Mouse (Mus musculus) liver, embryonic 12.5 days (tissue): ENCODE data around the gene Ltbp3. TPM values are rescaled to one million over a fixed set of nuclear protein-coding genes. Genes with fewer than 3 reads are reported as not detected.

Source experiments
- ATAC-seq: fragments of 200-750 bp; cut with Nextera tagmentation; 2 replicates; pipeline ENCODE4 v1.8.0; 2017; ENCODE audit warnings: moderate number of reproducible peaks, mild to moderate bottlenecking, moderate library complexity
- H3K27ac ChIP-seq: fragments of 300-500 bp; sonication (generic); 2 replicates; pipeline ENCODE4 v1.5.1; 2016; ENCODE audit warnings: mild to moderate bottlenecking
- H3K27me3 ChIP-seq: fragments of 300-500 bp; sonication (generic); replicated peaks from 2 replicates; pipeline ENCODE4 v1.6.1; 2016; ENCODE audit warnings: mild to moderate bottlenecking, moderate library complexity
- H3K36me3 ChIP-seq: fragments of 300-500 bp; sonication (generic); 2 replicates; pipeline ENCODE4 v1.6.1; 2016; ENCODE audit warnings: mild to moderate bottlenecking, moderate library complexity
- H3K4me1 ChIP-seq: fragments of 300-500 bp; sonication (generic); 2 replicates; pipeline ENCODE4 v1.6.1; 2016
- H3K4me2 ChIP-seq: fragments of 300-500 bp; sonication (generic); 2 replicates; pipeline ENCODE4 v1.6.1; 2016; ENCODE audit warnings: mild to moderate bottlenecking, moderate library complexity
- H3K4me3 ChIP-seq: fragments of 300-500 bp; sonication (generic); 2 replicates; pipeline ENCODE4 v1.5.1; 2016; ENCODE audit warnings: mild to moderate bottlenecking, moderate library complexity
- H3K9ac ChIP-seq: fragments of 300-500 bp; sonication (generic); 2 replicates; pipeline ENCODE4 v1.6.1; 2016; ENCODE audit warnings: mild to moderate bottlenecking, moderate library complexity
- H3K9me3 ChIP-seq: fragments of 300-500 bp; sonication (generic); replicated peaks from 2 replicates; pipeline ENCODE4 v1.6.1; 2016; ENCODE audit warnings: mild to moderate bottlenecking, moderate library complexity
- WGBS: fragments of 180-500 bp; shearing (Covaris S2); methylation state at CpG from one replicate; pipeline ENCODE4 v1.1.7; 2016; ENCODE audit not compliant: insufficient replicate concordance; 5-methylcytosine and 5-hydroxymethylcytosine counted together
- polyA plus RNA-seq: library from polyadenylated mRNA; unstranded; fragments of >200 nt; fragmentation: Nextera tagmentation; extraction: Ambion mirVana; gene quantifications from 2 replicates; pipeline ENCODE4 v1.2.1, GENCODE M21; 2016

Ltbp3 gene
- polyA plus RNA-seq, 1 experiment from 2014 or later: 3.8 TPM

GRCm38 (mm10) chr19:5725767-5726515, 14.8 kb upstream of the Ltbp3 start, which contains the start of gene Ehbp1l1:
TSS of gene Ehbp1l1 (minus strand) at chr19:5726317.
- peak within 1 kb of the TSS; percentile 97 for H3K27ac ChIP-seq
- no peaks in the 10 kb centered on the region for H3K9me3 ChIP-seq
- peak within 1 kb of the TSS; percentile 87 for H3K4me3 ChIP-seq
- H3K4me1 ChIP-seq: peaks cover 84% of the 10 kb centered on the region
- WGBS: 2% methylated on average over 49 of the region's 49 CpGs
- H3K4me2 ChIP-seq: peak within 1 kb of the TSS; percentile 92
- no peaks in the 10 kb centered on the region for H3K27me3 ChIP-seq
- H3K9ac ChIP-seq: peak within 1 kb of the TSS; percentile 98
- peaks cover 45% of the 10 kb centered on the region for H3K36me3 ChIP-seq
- ATAC-seq: peak; percentile 35

GRCm38 (mm10) chr19:5726961-5727578, 13.6 kb upstream of the Ltbp3 start:
- peaks cover 34% of the 10 kb centered on the region for H3K36me3 ChIP-seq
- peak; percentile 62 for ATAC-seq
- H3K27ac ChIP-seq: peak overlapping the region; percentile 97
- H3K4me1 ChIP-seq: peaks cover 84% of the 10 kb centered on the region
- WGBS: 26% methylated on average over 15 of the region's 15 CpGs
- peak overlapping the region; percentile 87 for H3K4me3 ChIP-seq
- peak overlapping the region; percentile 98 for H3K9ac ChIP-seq
- H3K27me3 ChIP-seq: no peaks in the 10 kb centered on the region
- peak overlapping the region; percentile 92 for H3K4me2 ChIP-seq
- no peaks in the 10 kb centered on the region for H3K9me3 ChIP-seq

DNA sequence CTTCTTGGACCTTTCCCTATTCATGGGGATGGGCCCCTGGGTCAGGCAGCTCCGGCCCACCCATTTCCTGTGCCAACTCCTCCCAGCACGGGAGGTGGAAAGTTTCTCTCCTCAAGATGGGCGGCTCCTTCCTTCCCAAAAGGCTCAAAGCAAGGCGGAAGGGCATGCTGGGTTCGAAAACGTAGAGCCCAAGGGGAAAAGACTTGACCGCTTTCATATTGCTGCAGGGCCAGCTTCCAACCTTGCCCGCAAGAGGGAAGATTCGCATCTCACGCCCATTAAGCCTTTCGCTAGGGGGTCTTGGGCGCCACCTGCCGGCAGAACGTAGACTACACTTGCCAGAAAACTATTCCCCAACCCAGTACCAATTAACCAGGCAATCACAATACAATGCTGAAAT, 13.0 kb upstream of the Ltbp3 start:
- H3K4me1 ChIP-seq: peaks cover 79% of the 10 kb centered on the region
- ATAC-seq: no peak
- no peaks in the 10 kb centered on the region for H3K9me3 ChIP-seq
- H3K36me3 ChIP-seq: peaks cover 28% of the 10 kb centered on the region
- peak overlapping the region; percentile 92 for H3K4me2 ChIP-seq
- no peaks in the 10 kb centered on the region for H3K27me3 ChIP-seq
- H3K4me3 ChIP-seq: peak overlapping the region; percentile 87
- H3K27ac ChIP-seq: peak overlapping the region; percentile 97
- 1% methylated on average over 14 of the region's 14 CpGs for WGBS
- H3K9ac ChIP-seq: peak overlapping the region; percentile 98

DNA sequence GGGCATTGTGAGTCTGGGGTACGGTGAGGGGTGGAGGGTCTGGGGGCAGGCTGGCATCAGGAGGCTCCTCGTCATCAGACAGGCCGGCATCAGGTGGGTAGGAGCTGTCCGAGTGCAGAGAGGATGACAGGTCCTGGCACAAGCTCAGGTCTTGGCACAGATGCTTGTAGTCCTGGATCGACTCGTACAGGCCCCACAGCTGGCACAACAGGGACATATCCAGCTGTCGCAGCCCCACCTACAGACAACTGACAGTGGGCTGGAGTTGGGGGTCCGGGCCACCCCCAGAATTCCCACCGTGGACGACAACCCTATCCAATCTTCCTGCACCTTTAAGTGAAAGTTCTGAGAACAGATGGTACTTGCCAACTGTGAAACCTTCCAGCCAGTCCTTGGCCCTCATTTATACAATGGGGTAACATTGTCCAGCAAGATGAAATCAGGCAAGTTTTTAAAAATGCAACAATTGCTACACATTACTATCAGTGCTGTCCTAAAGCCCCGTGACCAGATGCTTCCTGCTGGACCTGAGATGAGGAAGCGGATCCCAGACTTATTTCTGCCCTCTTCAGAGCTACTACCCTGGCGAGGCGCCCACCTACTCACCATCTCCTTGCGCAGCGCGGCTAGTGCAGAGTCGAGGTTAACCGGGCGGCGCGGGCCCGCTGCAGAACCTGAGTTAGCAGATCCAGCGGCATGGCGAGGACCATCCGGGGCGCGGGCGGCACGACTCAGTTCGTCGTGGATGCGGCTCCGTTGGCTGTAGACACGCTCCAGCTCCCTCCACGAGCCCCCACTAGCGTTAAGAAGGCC, 11.9 kb upstream of the Ltbp3 start:
- peak overlapping the region; percentile 97 for H3K27ac ChIP-seq
- H3K9me3 ChIP-seq: no peaks in the 10 kb centered on the region
- 0 out of 2 replicates have a peak, but pooled peaks cover 3% of the 10 kb centered on the region for H3K27me3 ChIP-seq
- H3K4me2 ChIP-seq: peak overlapping the region; percentile 92
- H3K4me3 ChIP-seq: peak overlapping the region; percentile 87
- peaks cover 17% of the 10 kb centered on the region for H3K36me3 ChIP-seq
- H3K4me1 ChIP-seq: peaks cover 68% of the 10 kb centered on the region
- 12% methylated on average over 37 of the region's 37 CpGs for WGBS
- no peak for ATAC-seq
- H3K9ac ChIP-seq: peak overlapping the region; percentile 98

DNA sequence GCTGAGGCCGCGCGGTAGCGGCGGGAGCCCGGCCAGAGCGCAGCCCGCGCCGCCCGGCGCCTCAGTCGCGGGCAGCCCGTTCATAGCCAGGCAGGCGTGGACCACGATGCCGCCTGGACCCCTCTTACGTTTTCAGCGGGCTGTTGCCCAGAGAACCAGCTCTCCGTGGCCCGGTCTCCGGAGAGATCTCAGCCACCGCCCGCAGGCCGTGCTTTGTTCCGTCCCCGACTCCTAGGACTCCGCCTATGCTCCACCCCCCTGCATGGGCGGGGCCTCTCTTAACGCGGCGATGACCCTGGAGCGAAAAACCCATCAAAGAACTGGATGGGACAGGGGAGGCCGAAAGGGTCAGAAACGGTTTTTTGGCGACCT, 11.3 kb upstream of the Ltbp3 start, which contains the start of gene Fam89b:
Gene Fam89b (minus strand): TSS at position 210 of the 372 bp plus-strand sequence.
- Histone ChIP-seq H3K9me3 (no peaks in the 10 kb centered on the region), H3K4me2 (peak within 1 kb of the TSS; percentile 92), H3K27ac (peak within 1 kb of the TSS; percentile 97), H3K36me3 (peaks cover 11% of the 10 kb centered on the region), H3K9ac (peak within 1 kb of the TSS; percentile 98), H3K4me3 (peak within 1 kb of the TSS; percentile 87), H3K27me3 (peaks cover 9% of the 10 kb centered on the region; the same call in 1 of the 2 replicates), H3K4me1 (peaks cover 62% of the 10 kb centered on the region)
- under 1% methylated on average over 37 of the region's 37 CpGs for WGBS
- peak; percentile 62 for ATAC-seq

GRCm38 (mm10) chr19:5730314-5731186, 10.2 kb upstream of the Ltbp3 start:
- Histone ChIP-seq H3K36me3 (peaks cover 10% of the 10 kb centered on the region), H3K27me3 (peaks cover 20% of the 10 kb centered on the region), H3K9ac (peak overlapping the region; percentile 79), H3K4me2 (peak overlapping the region; percentile 92), H3K4me3 (peak overlapping the region; percentile 73), H3K4me1 (peaks cover 53% of the 10 kb centered on the region), H3K27ac (peak overlapping the region; percentile 55), H3K9me3 (no peaks in the 10 kb centered on the region)
- WGBS: 65% methylated on average over 29 of the region's 29 CpGs
- ATAC-seq: no peak

DNA sequence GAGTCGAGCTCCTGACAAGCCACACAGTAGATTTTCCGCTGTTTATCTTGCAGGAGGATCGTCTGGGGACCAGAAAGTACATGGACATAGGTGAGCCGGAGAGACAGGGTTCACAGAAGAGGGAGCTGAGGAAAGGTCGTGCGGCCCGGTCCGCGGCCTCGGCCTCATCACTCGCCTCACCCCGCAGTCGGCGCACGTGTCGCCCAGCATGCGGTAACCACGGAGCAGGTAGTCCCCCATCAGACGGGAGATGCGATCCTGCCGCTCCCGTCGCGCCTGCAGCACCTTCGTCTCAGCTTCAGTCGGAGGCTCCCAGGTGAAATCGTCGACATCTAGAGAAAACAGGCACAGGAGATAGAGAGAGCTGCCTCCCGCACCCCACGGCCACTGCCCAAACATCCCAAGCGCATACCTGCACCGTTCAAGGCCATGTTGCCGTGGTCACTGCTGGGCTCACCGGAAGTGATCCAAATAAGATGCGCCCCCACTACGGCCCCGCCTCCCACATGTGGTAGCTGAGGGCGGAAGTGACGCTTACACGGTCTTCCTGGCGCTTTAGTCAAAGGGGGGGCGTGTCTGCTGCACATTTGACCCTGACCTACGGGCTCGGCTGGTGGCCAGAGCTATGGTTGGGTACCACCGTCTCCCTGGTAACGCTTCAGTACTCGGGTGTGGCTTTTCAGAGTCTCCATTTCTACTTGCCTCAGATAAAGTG, 9.3 kb upstream of the Ltbp3 start:
- peak overlapping the region; percentile 55 for H3K27ac ChIP-seq
- under 1% methylated on average over 47 of the region's 47 CpGs for WGBS

DNA sequence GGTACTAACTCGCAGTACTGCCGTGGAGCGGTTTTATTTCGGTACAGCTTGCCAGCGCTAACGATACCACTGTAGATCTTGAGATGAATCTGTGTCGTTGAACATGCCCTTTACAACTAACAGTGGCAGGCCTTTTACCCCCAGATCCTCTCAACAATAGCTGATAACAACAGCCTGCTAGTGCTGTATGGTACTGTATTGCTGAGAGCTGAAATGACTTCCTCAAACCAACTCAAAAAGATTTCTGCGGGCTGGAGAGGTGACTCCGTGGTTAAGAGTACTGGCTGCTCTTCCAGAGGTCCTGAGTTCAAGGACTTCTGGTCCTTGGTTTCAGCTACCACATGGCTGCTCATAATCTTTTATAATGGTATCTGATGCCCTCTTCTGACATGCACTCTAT, 6.4 kb upstream of the Ltbp3 start:
- Histone ChIP-seq H3K4me2 (no peak overlapping the region), H3K4me3 (no peak overlapping the region), H3K9ac (no peak overlapping the region), H3K27ac (no peak overlapping the region), H3K36me3 (peaks cover 6% of the 10 kb centered on the region), H3K27me3 (peaks cover 55% of the 10 kb centered on the region), H3K9me3 (no peaks in the 10 kb centered on the region), H3K4me1 (peaks cover 27% of the 10 kb centered on the region)
- 60% methylated on average over 9 of the region's 9 CpGs for WGBS
- no peak for ATAC-seq

More for the DNA sequence above, 9.3 kb upstream of the Ltbp3 start:
- peak overlapping the region; percentile 79 for H3K9ac ChIP-seq
- peaks cover 10% of the 10 kb centered on the region for H3K36me3 ChIP-seq
- peak overlapping the region; percentile 92 for H3K4me2 ChIP-seq
- peak; percentile 46 for ATAC-seq
- H3K27me3 ChIP-seq: peaks cover 29% of the 10 kb centered on the region
- no peaks in the 10 kb centered on the region for H3K9me3 ChIP-seq
- H3K4me1 ChIP-seq: peaks cover 53% of the 10 kb centered on the region
- H3K4me3 ChIP-seq: peak overlapping the region; percentile 73

DNA sequence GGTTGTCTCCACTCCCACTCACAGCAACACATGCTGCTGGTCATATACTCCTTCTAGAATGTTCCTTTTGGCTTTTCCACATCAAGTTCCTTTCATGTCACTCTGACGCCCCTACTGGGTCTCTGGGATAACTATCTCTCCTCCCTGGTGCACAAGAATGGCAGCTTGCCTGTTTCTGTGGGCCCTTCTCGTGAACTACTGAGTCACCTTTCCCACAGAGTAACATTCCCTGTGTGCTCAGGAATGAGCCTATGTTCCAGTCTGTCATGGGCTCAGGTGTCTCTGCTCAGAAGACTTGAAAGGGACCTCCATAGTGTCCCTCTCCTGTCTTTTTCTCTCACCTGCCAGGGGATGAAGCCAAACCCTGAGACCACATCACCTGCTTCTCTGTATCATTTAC, 1.3 kb upstream of the Ltbp3 start:
- ATAC-seq: no peak
- Histone ChIP-seq H3K4me1 (peaks cover 23% of the 10 kb centered on the region; the same call in 1 of the 2 replicates), H3K27me3 (peaks cover 97% of the 10 kb centered on the region), H3K4me2 (no peak overlapping the region), H3K27ac (no peak overlapping the region), H3K9ac (no peak overlapping the region), H3K4me3 (no peak overlapping the region), H3K9me3 (no peaks in the 10 kb centered on the region), H3K36me3 (no peaks in the 10 kb centered on the region)
- WGBS: 27% methylated on average over 2 of the region's 2 CpGs

DNA sequence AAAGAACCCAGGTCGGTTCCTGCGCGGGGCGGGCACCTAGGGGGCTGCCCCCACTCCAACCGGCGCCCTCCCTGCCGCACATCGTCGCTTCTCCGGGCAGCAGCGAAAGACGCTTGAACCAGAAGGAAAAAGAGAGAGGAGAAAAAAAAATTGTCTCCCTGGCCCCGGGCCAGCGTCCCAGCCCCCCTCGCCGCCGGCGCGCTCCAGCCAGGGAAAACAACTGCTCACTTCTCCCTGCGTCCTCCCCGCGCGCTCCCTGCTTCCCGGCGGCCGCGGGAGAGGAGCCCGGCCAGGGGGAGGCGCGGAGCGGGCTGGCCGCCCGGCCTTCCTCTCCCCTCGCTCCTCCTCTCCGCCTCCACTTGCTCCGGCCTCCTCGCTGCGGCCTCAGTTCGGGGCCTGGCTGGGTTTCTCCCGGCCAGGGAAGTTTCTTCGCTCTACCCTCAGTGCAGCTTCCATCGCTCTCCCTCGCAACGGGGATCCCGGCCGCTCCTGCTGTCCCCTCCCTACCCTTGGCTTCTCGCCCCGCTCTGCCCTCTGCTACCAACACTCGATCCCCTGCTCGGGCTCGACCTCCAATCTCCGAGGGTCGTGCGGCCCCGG, 1.0 kb downstream of the Ltbp3 start:
- H3K4me2 ChIP-seq: peak overlapping the region; percentile 69
- H3K4me1 ChIP-seq: peaks cover 38% of the 10 kb centered on the region
- peaks cover 97% of the 10 kb centered on the region for H3K27me3 ChIP-seq
- H3K27ac ChIP-seq: no peak overlapping the region
- H3K4me3 ChIP-seq: peak overlapping the region; percentile 54
- ATAC-seq: no peak
- WGBS: under 1% methylated on average over 55 of the region's 55 CpGs
- H3K36me3 ChIP-seq: no peaks in the 10 kb centered on the region
- H3K9me3 ChIP-seq: no peaks in the 10 kb centered on the region
- peak overlapping the region; percentile 62 for H3K9ac ChIP-seq
